Mouse (Mus musculus): ENCODE results near the gene Tbc1d17. TPM values are rescaled to one million over a fixed set of nuclear protein-coding genes. Genes with fewer than 3 reads are reported as not detected.
A peak's percentile ranks its signal among the peaks of the same experiment; 100 is the strongest.

Gene Tbc1d17
- total and polyA plus RNA-seq, 3 experiments = 51.0 to 223 (median 72.6) TPM

DNA sequence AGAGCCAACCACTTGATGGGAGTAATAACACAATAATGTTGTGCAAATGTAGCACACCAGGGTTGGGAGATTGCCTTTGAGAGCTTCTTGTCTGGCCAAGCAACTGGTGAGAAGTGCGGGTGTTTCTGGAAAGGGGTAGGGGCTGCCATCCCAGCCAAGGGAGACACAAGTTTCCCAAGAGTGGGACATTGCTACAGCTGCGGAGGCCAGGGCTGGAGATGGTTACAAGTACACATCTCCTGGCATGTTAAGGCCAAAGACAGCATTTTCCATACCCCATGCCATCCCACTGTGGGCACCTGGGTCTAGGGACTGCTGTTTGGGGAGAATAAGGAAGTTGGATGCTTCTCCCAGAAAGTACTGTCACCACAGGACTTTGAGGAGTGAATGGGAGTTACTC, 4.2 kb upstream of the Tbc1d17 start:
- DNase-seq = peak; percentile 33

DNA sequence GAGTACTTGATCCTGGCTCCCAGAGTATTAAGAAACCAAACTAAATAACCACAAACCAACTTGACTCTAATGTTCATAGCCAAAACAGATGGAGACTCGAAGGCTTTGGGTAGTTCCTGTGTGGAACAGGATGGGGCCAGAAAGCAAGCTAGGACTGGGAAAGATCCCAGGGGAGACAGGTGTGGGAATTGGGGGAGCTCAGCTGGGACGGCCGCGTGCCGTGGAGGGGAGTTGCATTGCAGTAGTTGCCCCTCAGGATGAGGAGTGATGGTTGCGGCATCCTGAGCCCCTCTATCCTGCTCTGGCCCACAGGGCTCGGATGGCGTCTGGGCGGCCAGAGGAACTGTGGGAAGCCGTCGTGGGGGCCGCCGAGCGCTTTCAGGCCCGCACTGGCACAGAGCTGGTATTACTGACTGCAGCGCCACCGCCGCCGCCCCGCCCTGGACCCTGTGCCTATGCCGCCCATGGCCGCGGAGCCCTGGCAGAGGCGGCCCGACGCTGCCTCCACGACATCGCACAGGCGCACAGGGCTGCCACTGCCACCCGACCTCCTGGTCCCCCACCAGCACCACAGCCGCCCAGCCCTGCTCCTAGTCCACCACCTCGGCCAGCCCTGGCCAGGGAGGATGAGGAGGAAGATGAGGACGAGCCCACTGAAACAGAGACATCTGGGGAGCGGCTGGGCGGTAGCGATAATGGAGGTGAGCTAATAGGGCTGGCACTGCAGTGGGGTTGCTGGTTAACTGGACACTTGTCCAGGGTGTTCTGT, 3.6 kb upstream of the Tbc1d17 start:
- peak; percentile 28 for DNase-seq

GRCm38 (mm10) chr7:44851625-44852234, 2.9 kb upstream of the Tbc1d17 start:
- DNase-seq = no peak

DNA sequence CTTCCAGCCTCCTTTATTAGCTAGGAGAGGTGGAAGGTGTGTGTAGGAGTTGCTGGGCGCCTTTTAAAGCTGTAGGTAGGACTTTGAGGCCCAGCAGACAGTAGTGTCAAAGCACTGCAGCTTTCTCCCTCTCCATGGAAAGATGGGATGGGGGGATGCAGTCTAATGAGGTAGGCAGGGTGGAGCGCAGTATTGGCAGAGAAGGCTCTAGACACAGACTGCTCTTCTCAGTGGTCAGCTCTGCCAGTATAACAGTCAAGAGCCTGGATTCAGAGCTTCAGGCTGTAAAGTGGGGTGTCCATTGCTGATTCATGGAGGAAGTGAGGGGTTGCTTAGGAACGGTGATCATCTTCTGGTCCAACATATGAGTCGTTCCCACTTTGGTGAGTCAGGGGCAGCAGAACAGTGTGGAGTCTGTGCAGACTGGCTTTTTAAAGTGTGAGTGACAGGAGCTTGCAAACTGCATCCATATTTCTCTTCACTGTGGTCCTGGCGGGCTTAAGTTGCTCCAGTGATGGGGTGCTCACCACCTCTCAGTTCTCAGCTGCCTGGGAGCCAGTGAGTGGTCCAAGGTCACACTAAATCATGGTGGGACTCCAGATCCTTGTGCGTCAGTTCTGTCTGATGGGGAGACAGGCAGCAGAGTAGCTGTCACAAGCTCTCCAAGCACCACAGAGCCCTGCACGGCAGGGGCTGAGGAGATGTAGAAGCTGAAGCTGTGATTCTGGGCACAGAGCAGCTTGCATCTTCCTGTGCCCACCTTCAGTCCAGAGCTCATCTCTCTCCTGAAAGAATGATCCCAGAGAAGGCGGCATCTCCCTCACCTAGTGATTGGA, 2.1 kb upstream of the Tbc1d17 start:
- peak; percentile 46 for DNase-seq

DNA sequence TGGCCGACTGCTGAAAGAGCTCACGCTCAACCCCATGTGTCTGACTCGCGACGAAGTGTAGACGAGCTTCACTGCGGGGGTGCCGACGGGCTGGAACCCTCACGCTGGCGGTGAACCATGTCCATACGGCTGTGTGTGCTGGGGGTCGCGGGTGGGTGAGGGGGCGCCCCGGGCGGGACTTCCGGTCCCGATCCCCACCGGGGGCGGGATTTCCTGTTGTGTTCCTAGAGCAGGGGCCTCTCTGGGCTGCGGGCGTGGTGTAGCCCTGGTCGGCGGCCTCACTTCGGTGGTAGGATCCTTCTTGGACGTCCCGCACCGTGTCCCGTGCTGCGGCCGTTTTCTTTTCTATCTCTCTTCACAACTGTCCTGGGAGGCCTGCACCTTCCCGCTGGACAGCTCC, 1.3 kb upstream of the Tbc1d17 start:
- peak; percentile 86 for DNase-seq

- DNase-seq = peak; percentile 95
Observed at GRCm38 (mm10) chr7:44849416-44850111, 685 bp upstream of the Tbc1d17 start.

DNA sequence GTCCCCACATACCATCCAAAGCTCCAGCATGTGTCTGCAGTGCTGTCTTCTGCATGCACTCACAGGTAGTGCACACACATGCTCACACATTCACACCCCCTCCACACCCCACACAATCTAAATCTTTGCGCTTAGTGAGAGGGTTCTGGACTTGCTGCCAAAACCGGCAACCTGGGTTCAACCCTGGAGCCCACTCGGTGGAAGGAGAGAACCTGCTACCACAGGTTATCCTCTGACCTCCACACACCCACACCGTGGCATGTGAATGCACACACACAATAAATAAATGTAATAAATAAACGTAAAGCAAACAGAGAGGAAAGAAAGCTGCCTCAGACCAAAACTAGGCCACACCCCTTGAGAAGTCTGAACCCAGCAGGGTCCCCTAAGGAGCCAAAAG, 1.1 kb downstream of the Tbc1d17 start:
- no peak for DNase-seq

GRCm38 (mm10) chr7:44846804-44847203, 2.1 kb downstream of the Tbc1d17 start:
- no peak for DNase-seq

DNA sequence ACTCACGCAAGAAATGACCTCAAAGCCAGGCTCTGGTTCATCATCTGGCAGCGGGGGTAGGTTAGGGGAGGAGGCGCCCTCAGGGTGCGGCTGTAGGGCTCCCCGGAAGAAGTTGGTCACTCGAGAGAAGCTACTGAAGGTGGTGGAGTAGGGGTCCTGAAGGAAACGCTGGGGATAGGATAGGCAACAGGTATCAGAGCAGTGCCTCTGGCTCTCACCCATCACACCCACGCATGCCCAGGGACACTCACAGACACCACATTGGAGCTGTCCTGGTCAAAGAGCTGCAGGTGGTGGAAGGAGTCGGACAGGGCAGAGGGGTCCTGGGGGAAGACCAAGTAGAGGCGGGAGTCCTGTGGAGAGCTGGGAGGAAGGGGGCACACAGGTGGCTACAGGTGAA, 3.9 kb downstream of the Tbc1d17 start:
- DNase-seq = no peak

GRCm38 (mm10) chr7:44841825-44842463, 6.9 kb downstream of the Tbc1d17 start:
- DNase-seq = no peak

GRCm38 (mm10) chr7:44840426-44840825, 8.5 kb downstream of the Tbc1d17 start:
- no peak for DNase-seq

GRCm38 (mm10) chr7:44839491-44840191, 9.2 kb downstream of the Tbc1d17 start:
- DNase-seq = peak; percentile 61

DNA sequence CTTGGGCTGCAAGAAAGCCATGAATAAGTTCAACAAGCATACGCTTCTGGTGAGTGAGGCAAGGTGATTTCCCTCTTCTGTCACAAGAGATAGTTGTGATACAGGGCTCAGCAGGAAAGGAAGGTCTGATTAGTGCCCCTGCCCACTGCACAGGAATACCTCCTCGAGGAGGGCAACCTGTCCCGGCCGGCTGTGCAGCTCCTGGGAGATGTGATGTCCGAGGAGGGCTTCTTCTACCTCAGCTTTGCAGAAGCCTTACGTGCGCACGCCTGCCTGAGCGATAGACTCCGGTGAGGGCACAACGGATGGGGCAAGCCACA, 9.7 kb downstream of the Tbc1d17 start:
- no peak for DNase-seq

DNA sequence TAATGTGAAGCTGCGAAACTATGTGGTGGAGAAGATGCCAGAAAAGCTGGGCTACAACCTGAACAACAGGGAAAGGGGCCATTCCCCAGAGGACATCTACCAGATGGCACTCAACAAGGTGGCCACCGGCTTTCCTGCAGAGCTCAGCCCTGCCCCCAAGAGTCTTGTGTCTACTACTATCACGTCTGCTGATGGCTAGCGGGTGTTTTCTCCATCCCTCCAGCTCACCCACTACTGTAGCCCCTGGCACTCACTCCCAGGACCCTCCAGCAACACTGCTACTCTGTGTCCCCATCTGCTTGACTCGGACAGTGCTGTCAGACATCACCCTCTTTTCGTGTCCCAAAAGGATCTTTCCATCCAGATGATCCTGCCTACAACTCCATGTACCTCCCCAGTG, 10.8 kb downstream of the Tbc1d17 start:
- DNase-seq = no peak

DNA sequence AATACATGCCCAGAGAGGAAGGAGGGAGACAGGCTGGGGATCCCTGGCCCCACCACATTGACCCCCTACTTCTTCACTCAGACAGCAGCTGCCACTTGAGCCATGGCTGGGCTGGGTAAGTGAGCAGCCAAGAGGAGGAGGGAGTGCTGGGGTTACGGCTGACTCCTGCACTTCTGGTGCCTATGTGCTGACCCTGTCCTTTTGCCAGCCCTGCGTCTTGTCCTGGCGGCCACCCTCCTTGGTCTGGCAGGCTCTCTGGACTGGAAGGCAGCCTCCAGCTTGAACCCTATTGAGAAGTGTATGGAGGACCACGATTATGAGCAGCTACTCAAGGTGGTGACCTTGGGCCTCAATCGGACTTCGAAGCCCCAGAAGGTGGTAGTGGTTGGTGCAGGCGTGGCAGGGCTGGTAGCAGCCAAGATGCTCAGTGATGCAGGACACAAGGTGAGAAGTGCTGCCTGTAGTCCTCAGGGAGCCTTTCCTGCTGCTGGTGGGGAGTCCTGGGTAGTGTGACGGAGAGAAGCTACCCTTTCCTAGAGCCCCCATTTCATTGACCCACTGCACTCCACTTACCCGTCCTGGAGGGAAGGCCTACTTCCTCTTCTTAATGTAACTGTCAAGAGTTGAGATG, 12.3 kb downstream of the Tbc1d17 start:
- no peak for DNase-seq

GRCm38 (mm10) chr7:44836016-44836404, 12.9 kb downstream of the Tbc1d17 start:
- no peak for DNase-seq

- no peak for DNase-seq
Observed at GRCm38 (mm10) chr7:44835373-44836015, 13.4 kb downstream of the Tbc1d17 start.

GRCm38 (mm10) chr7:44832763-44833162, 16.1 kb downstream of the Tbc1d17 start:
- DNase-seq = no peak

- DNase-seq = no peak
Observed at GRCm38 (mm10) chr7:44828706-44829105, 20.2 kb downstream of the Tbc1d17 start.

- peak; percentile 52 for DNase-seq
Observed at GRCm38 (mm10) chr7:44826771-44827170, 22.1 kb downstream of the Tbc1d17 start.
